Mouse (Mus musculus) stomach, postnatal 0 days (tissue): ENCODE measurements around the gene Cenpp.

ENCODE experiments used
- CTCF ChIP-seq: IDR thresholded peaks from 2 replicates; pipeline ENCODE4 v1.5.1; 2016; ENCODE audit warnings: antibody characterized with exemption, low read depth, mild to moderate bottlenecking, moderate library complexity
- EP300 ChIP-seq: optimal IDR thresholded peaks from 2 replicates; pipeline ENCODE3; 2016; ENCODE audit warnings: antibody characterized with exemption

- TF ChIP-seq CTCF: no peak
- no peak for TF ChIP-seq EP300
These were observed 81.2 kb downstream of the Cenpp start for GRCm38 (mm10) chr13:49571418-49571817.
